Mouse (Mus musculus) erythroblast, embryonic 14.5 days (primary cell): Measurements from ENCODE around the gene Ly75.

Source experiments
- GATA1 ChIP-seq: IDR thresholded peaks from 2 replicates; pipeline ENCODE4 v1.6.1; 2012; ENCODE audit warnings: low read length, inconsistent platforms, mixed read lengths
- TAL1 ChIP-seq: IDR thresholded peaks from 3 replicates; pipeline ENCODE4 v1.6.1; 2012; ENCODE audit warnings: low read length, inconsistent platforms, mixed read lengths

- TF ChIP-seq GATA1: no peak
- TF ChIP-seq TAL1: no peak
Measured at GRCm38 (mm10) chr2:60256751-60257150, 126.4 kb downstream of the Ly75 start.
